Mouse (Mus musculus): Measurements from ENCODE around the gene Cfap221. TPM values are rescaled to one million over a fixed set of nuclear protein-coding genes. Genes with fewer than 3 reads are reported as not detected.

Cfap221 gene
- polyA plus RNA-seq, 1 experiment from 2014 or later, result 0.05 TPM

- Histone ChIP-seq H3K36me3 (no peaks in the 10 kb centered on the region), H3K27ac (no peak overlapping the region), H3K9me3 (no peaks in the 10 kb centered on the region), H3K4me3 (replicated peaks) (no peak overlapping the region), H3K4me1 (replicated peaks) (no peaks in the 10 kb centered on the region), H3K9ac (replicated peaks) (no peak overlapping the region), H3K4me2 (replicated peaks) (no peak overlapping the region), H3K27me3 (no peaks in the 10 kb centered on the region)
- ATAC-seq, result no peak
- WGBS, result 73% methylated on average over 10 of the region's 10 CpGs
These were observed 27.5 kb upstream of the Cfap221 start for GRCm38 (mm10) chr1:120024331-120025049.

GRCm38 (mm10) chr1:120021951-120022350 is 24.9 kb upstream of the Cfap221 start:
- Histone ChIP-seq H3K36me3 (no peaks in the 10 kb centered on the region), H3K4me1 (replicated peaks) (peaks cover 3% of the 10 kb centered on the region; the same call in 1 of the 2 replicates), H3K9me3 (no peaks in the 10 kb centered on the region), H3K9ac (replicated peaks) (no peak overlapping the region), H3K27ac (no peak overlapping the region), H3K4me2 (replicated peaks) (no peak overlapping the region), H3K27me3 (no peaks in the 10 kb centered on the region), H3K4me3 (replicated peaks) (no peak overlapping the region)
- no peak for ATAC-seq
- WGBS, result 93% methylated on average over 17 of the region's 17 CpGs

- ATAC-seq, result no peak
- Histone ChIP-seq H3K36me3 (no peaks in the 10 kb centered on the region), H3K4me2 (replicated peaks) (no peak overlapping the region), H3K4me3 (replicated peaks) (no peak overlapping the region), H3K9ac (replicated peaks) (no peak overlapping the region), H3K27ac (no peak overlapping the region), H3K4me1 (replicated peaks) (peaks cover 3% of the 10 kb centered on the region; the same call in 1 of the 2 replicates), H3K27me3 (no peaks in the 10 kb centered on the region), H3K9me3 (no peaks in the 10 kb centered on the region)
- WGBS, result 85% methylated on average over 7 of the region's 7 CpGs
These were observed 23.4 kb upstream of the Cfap221 start for GRCm38 (mm10) chr1:120020322-120020897.

- Histone ChIP-seq H3K27me3 (no peaks in the 10 kb centered on the region), H3K4me3 (replicated peaks) (no peak overlapping the region), H3K4me1 (replicated peaks) (peaks cover 3% of the 10 kb centered on the region; the same call in 1 of the 2 replicates), H3K9me3 (no peaks in the 10 kb centered on the region), H3K27ac (no peak overlapping the region), H3K36me3 (no peaks in the 10 kb centered on the region), H3K4me2 (replicated peaks) (no peak overlapping the region), H3K9ac (replicated peaks) (no peak overlapping the region)
- no peak for ATAC-seq
- 92% methylated on average over 12 of the region's 12 CpGs for WGBS
These were observed 22.4 kb upstream of the Cfap221 start for GRCm38 (mm10) chr1:120019428-120019827.

- no peak overlapping the region for H3K4me2 ChIP-seq (replicated peaks)
- H3K36me3 ChIP-seq, result no peaks in the 10 kb centered on the region
- H3K4me3 ChIP-seq (replicated peaks), result no peak overlapping the region
- no peak overlapping the region for H3K27ac ChIP-seq
- H3K4me1 ChIP-seq (replicated peaks), result peaks cover 3% of the 10 kb centered on the region; the same call in 1 of the 2 replicates
- H3K9ac ChIP-seq (replicated peaks), result no peak overlapping the region
- 0 out of 2 replicates have a peak, but pooled peaks have one; percentile 56 for ATAC-seq
- 39% methylated on average over 3 of the region's 3 CpGs for WGBS
- no peaks in the 10 kb centered on the region for H3K27me3 ChIP-seq
- H3K9me3 ChIP-seq, result no peaks in the 10 kb centered on the region
These were observed 21.9 kb upstream of the Cfap221 start for GRCm38 (mm10) chr1:120018900-120019299.

- 81% methylated on average over 2 of the region's 2 CpGs for WGBS
- no peak overlapping the region for H3K4me2 ChIP-seq (replicated peaks)
- H3K9me3 ChIP-seq, result no peaks in the 10 kb centered on the region
- ATAC-seq, result no peak
- no peak overlapping the region for H3K9ac ChIP-seq (replicated peaks)
- no peak overlapping the region for H3K27ac ChIP-seq
- no peaks in the 10 kb centered on the region for H3K36me3 ChIP-seq
- peaks cover 3% of the 10 kb centered on the region; the same call in 1 of the 2 replicates for H3K4me1 ChIP-seq (replicated peaks)
- H3K27me3 ChIP-seq, result no peaks in the 10 kb centered on the region
- no peak overlapping the region for H3K4me3 ChIP-seq (replicated peaks)
These were observed 19.2 kb upstream of the Cfap221 start for GRCm38 (mm10) chr1:120016240-120016639.

GRCm38 (mm10) chr1:120013111-120013510 is 16.1 kb upstream of the Cfap221 start:
- ATAC-seq, result peak; percentile 41

GRCm38 (mm10) chr1:120012638-120013037 is 15.6 kb upstream of the Cfap221 start:
- Histone ChIP-seq H3K4me3 (replicated peaks) (no peak overlapping the region), H3K4me1 (replicated peaks) (peaks cover 7% of the 10 kb centered on the region), H3K9me3 (no peaks in the 10 kb centered on the region), H3K9ac (replicated peaks) (no peak overlapping the region), H3K36me3 (no peaks in the 10 kb centered on the region), H3K27ac (no peak overlapping the region), H3K27me3 (peaks cover 15% of the 10 kb centered on the region), H3K4me2 (replicated peaks) (no peak overlapping the region)
- ATAC-seq, result no peak
- 78% methylated on average over 12 of the region's 12 CpGs for WGBS

More at GRCm38 (mm10) chr1:120013111-120013510, 16.1 kb upstream of the Cfap221 start:
- Histone ChIP-seq H3K9ac (replicated peaks) (no peak overlapping the region), H3K4me1 (replicated peaks) (peaks cover 2% of the 10 kb centered on the region; the same call in 1 of the 2 replicates), H3K9me3 (no peaks in the 10 kb centered on the region), H3K27me3 (peaks cover 10% of the 10 kb centered on the region), H3K27ac (no peak overlapping the region), H3K4me3 (replicated peaks) (no peak overlapping the region), H3K36me3 (no peaks in the 10 kb centered on the region), H3K4me2 (replicated peaks) (no peak overlapping the region)

- Histone ChIP-seq H3K4me3 (replicated peaks) (peak overlapping the region; percentile 49), H3K9me3 (no peaks in the 10 kb centered on the region), H3K36me3 (no peaks in the 10 kb centered on the region), H3K4me1 (replicated peaks) (peaks cover 17% of the 10 kb centered on the region), H3K27me3 (peaks cover 26% of the 10 kb centered on the region), H3K9ac (replicated peaks) (peak overlapping the region; percentile 67; the same call in 1 of the 2 replicates), H3K27ac (no peak overlapping the region), H3K4me2 (replicated peaks) (peak overlapping the region; percentile 86)
- 25% methylated on average over 11 of the region's 11 CpGs for WGBS
- no peak for ATAC-seq
These were observed 11.0 kb upstream of the Cfap221 start for GRCm38 (mm10) chr1:120007851-120008588.

GRCm38 (mm10) chr1:120006844-120007790 is 10.1 kb upstream of the Cfap221 start, which contains the start of gene Sctr:
Gene Sctr, plus strand, starts transcription at chr1:120006894.
- under 1% methylated on average over 39 of the region's 39 CpGs for WGBS
- no peaks in the 10 kb centered on the region for H3K36me3 ChIP-seq
- H3K4me3 ChIP-seq (replicated peaks), result peak within 1 kb of the TSS; percentile 49
- H3K9ac ChIP-seq (replicated peaks), result peak within 1 kb of the TSS; percentile 67
- peaks cover 26% of the 10 kb centered on the region for H3K27me3 ChIP-seq
- H3K9me3 ChIP-seq, result no peaks in the 10 kb centered on the region
- H3K27ac ChIP-seq, result no peak within 1 kb of the TSS
- peak; percentile 85 for ATAC-seq
- peaks cover 17% of the 10 kb centered on the region for H3K4me1 ChIP-seq (replicated peaks)
- peak within 1 kb of the TSS; percentile 86 for H3K4me2 ChIP-seq (replicated peaks)

GRCm38 (mm10) chr1:119997644-119998043 is 610 bp upstream of the Cfap221 start:
- 30% methylated on average over 5 of the region's 5 CpGs for WGBS
- H3K27ac ChIP-seq, result no peak overlapping the region
- H3K27me3 ChIP-seq, result no peaks in the 10 kb centered on the region
- no peak overlapping the region for H3K9ac ChIP-seq (replicated peaks)
- no peaks in the 10 kb centered on the region for H3K36me3 ChIP-seq
- H3K4me1 ChIP-seq (replicated peaks), result peaks cover 7% of the 10 kb centered on the region
- H3K4me3 ChIP-seq (replicated peaks), result no peak overlapping the region
- H3K9me3 ChIP-seq, result no peaks in the 10 kb centered on the region
- H3K4me2 ChIP-seq (replicated peaks), result peak overlapping the region; percentile 66
- no peak for ATAC-seq
